Mouse (Mus musculus) bone marrow, adult 2 months (tissue): Measurements from ENCODE around the gene Kcnip4. TPM values are rescaled to one million over a fixed set of nuclear protein-coding genes. Genes with fewer than 3 reads are reported as not detected.

Experiments used
- H3K27ac ChIP-seq: fragments of 200-500 bp; 2 replicates; pipeline ENCODE4 v1.5.1; 2012; ENCODE audit warnings: low read depth, mild to moderate bottlenecking, control low read depth, inconsistent platforms, low read length; ENCODE audit not compliant: control insufficient read depth, poor library complexity, insufficient read depth
- H3K4me1 ChIP-seq: fragments of 200-500 bp; 2 replicates; pipeline ENCODE4 v1.6.1; 2011; ENCODE audit warnings: low read length; ENCODE audit not compliant: control insufficient read depth, insufficient read depth
- H3K4me3 ChIP-seq: fragments of 200-500 bp; replicated peaks from 2 replicates; pipeline ENCODE3; 2011; ENCODE audit warnings: mild to moderate bottlenecking, low read depth, low read length, control low read depth; ENCODE audit not compliant: control insufficient read depth
- CTCF ChIP-seq: fragments of 200-500 bp; IDR thresholded peaks from 2 replicates; pipeline ENCODE4 v1.5.1; 2011; ENCODE audit warnings: low read length, control low read depth; ENCODE audit not compliant: control insufficient read depth, insufficient read depth
- POLR2A ChIP-seq: fragments of 200-500 bp; IDR thresholded peaks from 2 replicates; pipeline ENCODE4 v1.6.1; 2011; ENCODE audit warnings: low read depth, mild to moderate bottlenecking, control low read depth, low read length, borderline replicate concordance; ENCODE audit not compliant: control insufficient read depth
- WGBS: fragments of 180-500 bp; shearing (Covaris S2); methylation state at CpG from one replicate; pipeline ENCODE4 v1.1.7; 2018; 5-methylcytosine and 5-hydroxymethylcytosine counted together
- polyA plus RNA-seq: library from polyadenylated mRNA; stranded (reverse); fragments of >200 nt; gene quantifications from 2 replicates; pipeline ENCODE4 v1.2.4, GENCODE M21; 2011; ENCODE audit warnings: low replicate concordance; ENCODE audit not compliant: missing spikeins, insufficient read depth, insufficient read length

Gene Kcnip4
- polyA plus RNA-seq, 1 experiment, result 1.5 TPM

- Histone ChIP-seq H3K4me1 (no peaks in the 10 kb centered on the region), H3K27ac (no peak overlapping the region), H3K4me3 (no peak overlapping the region)
- no peak for TF ChIP-seq POLR2A
- no peak for TF ChIP-seq CTCF
Observed at GRCm38 (mm10) chr5:49419707-49420106, 105.0 kb downstream of the Kcnip4 start.

DNA sequence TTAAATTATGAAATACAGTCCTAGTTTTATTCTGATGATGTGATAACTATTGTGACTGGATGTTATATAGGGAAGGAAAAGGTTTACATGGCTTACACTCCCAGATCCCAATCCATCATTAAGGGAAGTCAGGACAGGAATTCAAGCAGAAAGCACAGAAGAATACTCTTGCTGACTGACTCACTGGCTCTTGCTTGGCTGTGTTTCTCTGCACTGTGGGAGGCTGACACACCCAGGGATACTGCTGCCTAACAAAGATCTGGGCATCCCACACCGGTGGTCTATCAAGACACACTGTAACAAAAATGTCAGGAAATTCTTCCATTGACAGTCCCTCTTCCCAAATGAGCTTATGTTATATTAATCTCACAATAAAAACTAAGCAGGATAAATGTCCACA lies 116.4 kb downstream of the Kcnip4 start:
- Histone ChIP-seq H3K4me3 (no peak overlapping the region), H3K27ac (no peak overlapping the region), H3K4me1 (no peaks in the 10 kb centered on the region)
- TF ChIP-seq POLR2A (no peak), CTCF (no peak)
- WGBS, result 68% methylated on average over 1 of the region's 1 CpGs

DNA sequence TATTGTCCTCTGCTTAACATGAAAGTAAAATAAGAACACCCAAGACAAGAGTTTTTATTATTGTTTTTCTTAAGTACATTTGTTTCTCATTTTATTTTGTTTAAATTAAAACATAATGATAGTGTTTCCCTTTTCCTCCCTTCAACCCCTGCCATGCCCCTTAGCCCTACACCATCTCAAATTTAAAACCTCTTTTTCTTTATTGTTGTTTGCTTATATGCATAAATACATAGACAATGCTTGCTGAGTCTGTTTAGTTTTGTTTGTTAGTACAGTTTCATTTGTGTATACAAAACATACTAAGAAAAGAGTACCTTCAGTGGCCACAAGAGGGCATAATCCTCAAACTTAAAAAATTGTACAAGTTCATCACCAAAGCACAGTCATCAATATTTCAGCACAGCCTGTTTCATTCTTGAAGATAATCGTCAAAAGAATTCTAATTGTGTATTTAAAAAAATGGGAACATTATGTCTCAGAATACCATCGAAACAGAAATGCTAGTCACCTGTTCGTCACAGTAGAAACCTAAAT lies 154.1 kb downstream of the Kcnip4 start:
- Histone ChIP-seq H3K4me3 (no peak overlapping the region), H3K27ac (no peak overlapping the region), H3K4me1 (no peaks in the 10 kb centered on the region)
- TF ChIP-seq CTCF (no peak), POLR2A (no peak)
- 45% methylated on average over 3 of the region's 3 CpGs for WGBS

DNA sequence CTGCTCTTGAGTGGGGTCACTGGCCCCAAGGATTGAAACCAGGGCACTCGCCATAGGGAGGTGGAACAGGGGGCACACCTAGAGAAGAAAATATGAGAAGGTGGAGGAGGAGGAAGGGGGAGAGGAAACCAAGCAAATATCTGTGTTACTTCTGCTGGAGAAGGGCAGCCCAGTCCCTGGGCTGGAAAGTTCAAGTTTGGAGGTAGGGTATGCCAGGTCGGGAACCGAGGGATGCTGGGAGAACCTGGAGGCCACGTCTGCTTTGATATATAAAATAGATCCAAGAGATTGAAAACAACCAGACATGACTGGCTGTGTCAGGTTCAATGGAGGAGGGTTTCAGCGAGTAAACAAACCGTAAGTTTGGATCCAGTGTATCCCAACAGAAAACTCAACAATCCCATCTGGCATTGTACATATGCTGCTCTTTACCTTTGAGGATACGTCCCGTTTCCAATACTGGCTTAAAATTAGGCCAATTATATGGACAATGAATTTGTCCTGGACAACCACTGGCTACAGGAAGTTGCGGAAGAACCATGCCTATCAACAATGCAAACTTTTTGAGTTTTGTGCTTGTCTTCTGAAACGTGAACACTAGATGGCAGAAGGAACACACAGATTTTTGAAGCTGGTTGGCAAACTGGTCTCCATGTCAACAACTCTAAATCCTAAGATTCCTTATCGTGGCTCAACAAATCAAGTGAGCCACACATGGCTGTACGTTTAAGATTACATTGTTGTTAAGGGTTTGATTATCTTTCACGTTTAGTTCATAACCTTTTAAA lies 155.9 kb downstream of the Kcnip4 start:
- Histone ChIP-seq H3K4me1 (no peaks in the 10 kb centered on the region), H3K4me3 (no peak overlapping the region), H3K27ac (no peak overlapping the region)
- no peak for TF ChIP-seq POLR2A
- TF ChIP-seq CTCF, result no peak
- WGBS, result 40% methylated on average over 13 of the region's 13 CpGs

DNA sequence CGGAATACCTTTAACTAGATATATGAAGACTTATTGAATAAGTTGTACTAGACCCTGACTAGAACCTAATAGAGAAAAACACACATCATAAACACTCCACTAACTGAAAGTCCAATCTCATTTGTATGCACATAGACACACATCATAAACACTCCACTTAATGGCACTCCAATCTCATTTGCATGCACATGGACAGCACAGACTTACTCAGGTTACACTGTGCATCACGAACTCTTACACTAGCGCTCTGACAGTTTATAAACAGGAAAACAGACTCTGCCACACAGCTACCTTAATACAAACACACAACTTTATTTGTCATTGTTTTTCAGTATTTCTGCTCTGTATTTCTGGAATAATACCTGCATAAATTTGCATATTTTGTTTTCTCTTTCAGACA lies 168.3 kb downstream of the Kcnip4 start:
- no peak for TF ChIP-seq CTCF
- TF ChIP-seq POLR2A, result no peak
- WGBS, result 71% methylated on average over 3 of the region's 3 CpGs
- Histone ChIP-seq H3K4me1 (no peaks in the 10 kb centered on the region), H3K4me3 (no peak overlapping the region), H3K27ac (no peak overlapping the region)

DNA sequence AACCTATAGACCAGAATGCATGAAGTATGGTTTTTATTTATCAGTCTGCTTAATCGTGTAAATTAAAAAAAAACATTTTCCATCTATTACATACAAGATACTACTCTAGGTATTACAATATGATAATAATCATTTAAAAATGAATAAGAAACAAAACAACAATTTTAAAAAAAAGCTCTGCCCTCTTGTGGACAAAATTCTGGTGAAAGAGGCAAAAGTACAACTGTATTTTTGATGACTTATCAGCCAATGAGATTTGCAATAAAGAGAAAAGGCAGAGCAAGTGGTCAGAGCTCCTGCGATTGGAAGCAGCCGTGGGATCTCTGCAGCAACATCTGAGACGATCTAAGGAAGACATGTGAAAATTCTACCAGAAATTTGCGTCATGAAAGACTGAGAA lies 172.6 kb downstream of the Kcnip4 start:
- Histone ChIP-seq H3K4me3 (no peak overlapping the region), H3K27ac (no peak overlapping the region), H3K4me1 (no peaks in the 10 kb centered on the region)
- no peak for TF ChIP-seq CTCF
- TF ChIP-seq POLR2A, result no peak
- 69% methylated on average over 5 of the region's 5 CpGs for WGBS

- H3K4me3 ChIP-seq, result no peak overlapping the region
- no peak for TF ChIP-seq CTCF
- TF ChIP-seq POLR2A, result no peak
- 24% methylated on average over 4 of the region's 4 CpGs for WGBS
- H3K27ac ChIP-seq, result no peak overlapping the region
- H3K4me1 ChIP-seq, result no peaks in the 10 kb centered on the region
Observed at GRCm38 (mm10) chr5:49350126-49350909, 174.4 kb downstream of the Kcnip4 start.

- H3K27ac ChIP-seq, result no peak overlapping the region
- no peaks in the 10 kb centered on the region for H3K4me1 ChIP-seq
- WGBS, result 84% methylated on average over 5 of the region's 5 CpGs
- no peak overlapping the region for H3K4me3 ChIP-seq
- TF ChIP-seq CTCF (no peak), POLR2A (no peak)
Observed at GRCm38 (mm10) chr5:49349541-49349940, 175.2 kb downstream of the Kcnip4 start.

GRCm38 (mm10) chr5:49348511-49348910 lies 176.2 kb downstream of the Kcnip4 start:
- WGBS, result 75% methylated on average over 5 of the region's 5 CpGs
- Histone ChIP-seq H3K4me3 (no peak overlapping the region), H3K4me1 (no peaks in the 10 kb centered on the region), H3K27ac (no peak overlapping the region)
- no peak for TF ChIP-seq POLR2A
- no peak for TF ChIP-seq CTCF
